Mouse (Mus musculus) forebrain, postnatal 0 days (tissue): Measurements from ENCODE around the gene Nfix. TPM values are rescaled to one million over a fixed set of nuclear protein-coding genes. Genes with fewer than 3 reads are reported as not detected.

Source experiments
- ATAC-seq: fragments of 200-750 bp; cut with Nextera tagmentation; 2 replicates; pipeline ENCODE4 v1.8.0; 2017; ENCODE audit warnings: mild to moderate bottlenecking, moderate library complexity
- DNase-seq: peaks from one replicate; pipeline ENCODE4 v3.0.0-alpha.2; 2015
- H3K27ac ChIP-seq: fragments of 300-500 bp; sonication (generic); 2 replicates; pipeline ENCODE4 v1.5.1; 2014; ENCODE audit warnings: low read depth, mild to moderate bottlenecking, antibody characterized with exemption, low read length, moderate library complexity, mixed read lengths
- H3K27me3 ChIP-seq: fragments of 300-500 bp; sonication (generic); 2 replicates; pipeline ENCODE4 v1.6.1; 2014; ENCODE audit warnings: mild to moderate bottlenecking, low read length, mixed read lengths; ENCODE audit not compliant: insufficient read depth
- H3K36me3 ChIP-seq: fragments of 300-500 bp; sonication (generic); 2 replicates; pipeline ENCODE4 v1.6.1; 2014; ENCODE audit warnings: mild to moderate bottlenecking, moderate library complexity; ENCODE audit not compliant: insufficient read depth
- H3K4me1 ChIP-seq: fragments of 300-500 bp; sonication (generic); 2 replicates; pipeline ENCODE4 v1.6.1; 2014; ENCODE audit warnings: antibody characterized with exemption; ENCODE audit not compliant: insufficient read depth
- H3K4me2 ChIP-seq: fragments of 300-500 bp; sonication (generic); 2 replicates; pipeline ENCODE4 v1.6.1; 2014; ENCODE audit warnings: low read depth, mild to moderate bottlenecking, moderate library complexity
- H3K4me3 ChIP-seq: fragments of 300-500 bp; sonication (generic); 2 replicates; pipeline ENCODE4 v1.5.1; 2014; ENCODE audit warnings: low read depth, low read length, mixed read lengths
- H3K9ac ChIP-seq: fragments of 300-500 bp; sonication (generic); 2 replicates; pipeline ENCODE4 v1.6.1; 2014; ENCODE audit warnings: mild to moderate bottlenecking
- H3K9me3 ChIP-seq: fragments of 300-500 bp; sonication (generic); 2 replicates; pipeline ENCODE4 v1.6.1; 2016; ENCODE audit warnings: low read length
- CTCF ChIP-seq: sonication (generic); IDR thresholded peaks from 2 replicates; pipeline ENCODE4 v1.5.1; 2016; ENCODE audit warnings: antibody characterized with exemption, control low read depth, low read depth
- WGBS: fragments of 180-500 bp; shearing (Covaris S2); extraction: QIAGEN DNeasy Blood & Tissue Kit; methylation state at CpG from one replicate; pipeline ENCODE4 v1.1.7; 2014; 5-methylcytosine and 5-hydroxymethylcytosine counted together
- polyA plus RNA-seq: library from polyadenylated mRNA; unstranded; fragments of >200 nt; fragmentation: Nextera tagmentation; extraction: Ambion mirVana; gene quantifications from 2 replicates; pipeline ENCODE4 v1.2.1, GENCODE M21; 2015
- total RNA-seq: library from RNA; depleted of rRNA; stranded (reverse); fragments of >200 nt; gene quantifications from 2 replicates; pipeline ENCODE4 v1.2.3, GENCODE M21; 2014; rRNA removed

Gene Nfix
- 111 and 116 TPM in 2 replicates for total RNA-seq
- polyA plus RNA-seq = 347 and 376 TPM in 2 replicates

DNA sequence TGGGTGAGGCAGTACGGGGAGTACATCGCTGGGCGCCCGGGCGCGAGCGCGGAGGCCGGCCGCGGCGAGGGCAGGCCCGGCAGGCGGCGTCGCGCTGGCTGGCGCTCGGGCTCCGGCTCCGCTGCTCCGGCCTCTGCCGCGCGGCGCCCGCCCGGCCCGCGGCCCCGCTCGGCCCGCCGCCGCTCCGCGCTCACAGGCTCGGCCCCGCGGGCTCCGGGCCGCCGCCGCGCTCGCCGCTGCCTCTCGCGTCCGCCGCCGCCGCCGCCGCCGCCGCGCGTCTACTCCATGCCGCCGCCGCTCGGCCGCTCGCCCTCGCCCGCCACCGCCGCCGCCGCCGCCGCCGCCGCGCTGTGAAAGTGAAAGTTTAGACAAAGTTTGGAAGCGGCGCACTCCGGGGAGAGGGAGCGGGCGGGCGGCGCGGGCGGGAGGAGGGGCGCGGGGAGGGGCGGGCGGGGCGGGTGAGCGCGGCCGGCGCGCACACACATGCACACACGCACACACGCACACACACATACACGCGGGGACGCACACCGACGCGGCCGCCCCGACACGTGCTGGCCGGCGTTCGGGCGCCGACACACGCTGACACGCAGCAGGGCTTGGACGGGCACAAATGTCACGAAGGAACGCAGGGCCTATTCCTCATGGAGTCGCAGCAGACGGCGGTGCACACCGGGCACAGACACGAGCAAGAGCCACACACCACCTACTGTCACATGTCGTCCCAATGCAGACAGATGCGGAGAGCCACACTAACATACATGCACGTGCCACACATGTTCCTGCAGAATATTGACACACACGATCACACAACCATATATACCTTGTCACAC is at the start of gene Nfix:
TSS of gene Nfix (minus strand) at position 346 of the 833 bp plus-strand sequence.
- peak within 1 kb of the TSS; percentile 93 for H3K27ac ChIP-seq
- no peaks in the 10 kb centered on the region for H3K9me3 ChIP-seq
- WGBS = under 1% methylated on average over 36 of the region's 125 CpGs
- H3K27me3 ChIP-seq = no peaks in the 10 kb centered on the region
- no peak for TF ChIP-seq CTCF
- peak; percentile 32 for ATAC-seq
- peak; percentile 69 for DNase-seq
- peak within 1 kb of the TSS; percentile 88 for H3K9ac ChIP-seq
- H3K4me3 ChIP-seq = peak within 1 kb of the TSS; percentile 90
- peak within 1 kb of the TSS; percentile 80 for H3K4me2 ChIP-seq
- peaks cover 24% of the 10 kb centered on the region for H3K4me1 ChIP-seq
- no peaks in the 10 kb centered on the region for H3K36me3 ChIP-seq

- Histone ChIP-seq H3K4me1 (peaks cover 11% of the 10 kb centered on the region), H3K36me3 (peaks cover 24% of the 10 kb centered on the region), H3K27ac (peak overlapping the region; percentile 79; the same call in 1 of the 2 replicates), H3K9ac (peak overlapping the region; percentile 68), H3K27me3 (no peaks in the 10 kb centered on the region), H3K4me3 (peak overlapping the region; percentile 83), H3K4me2 (peak overlapping the region; percentile 87), H3K9me3 (no peaks in the 10 kb centered on the region)
- WGBS = 45% methylated on average over 6 of the region's 6 CpGs
- DNase-seq (no peak), ATAC-seq (no peak)
- no peak for TF ChIP-seq CTCF
These were observed 47.7 kb upstream of the Nfix start for GRCm38 (mm10) chr8:84847684-84848435.

GRCm38 (mm10) chr8:84846722-84847572 is 46.8 kb upstream of the Nfix start, which contains the start of gene Calr:
Calr (minus strand) TSS chr8:84846934.
- ATAC-seq (peak; percentile 99), DNase-seq (peak; percentile 100)
- Histone ChIP-seq H3K9me3 (no peaks in the 10 kb centered on the region), H3K9ac (peak within 1 kb of the TSS; percentile 97), H3K36me3 (peaks cover 33% of the 10 kb centered on the region), H3K27me3 (no peaks in the 10 kb centered on the region), H3K4me3 (peak within 1 kb of the TSS; percentile 83), H3K4me1 (peaks cover 11% of the 10 kb centered on the region), H3K4me2 (peak within 1 kb of the TSS; percentile 90), H3K27ac (peak within 1 kb of the TSS; percentile 87)
- 1% methylated on average over 55 of the region's 55 CpGs for WGBS
- TF ChIP-seq CTCF = peak; percentile 51

DNA sequence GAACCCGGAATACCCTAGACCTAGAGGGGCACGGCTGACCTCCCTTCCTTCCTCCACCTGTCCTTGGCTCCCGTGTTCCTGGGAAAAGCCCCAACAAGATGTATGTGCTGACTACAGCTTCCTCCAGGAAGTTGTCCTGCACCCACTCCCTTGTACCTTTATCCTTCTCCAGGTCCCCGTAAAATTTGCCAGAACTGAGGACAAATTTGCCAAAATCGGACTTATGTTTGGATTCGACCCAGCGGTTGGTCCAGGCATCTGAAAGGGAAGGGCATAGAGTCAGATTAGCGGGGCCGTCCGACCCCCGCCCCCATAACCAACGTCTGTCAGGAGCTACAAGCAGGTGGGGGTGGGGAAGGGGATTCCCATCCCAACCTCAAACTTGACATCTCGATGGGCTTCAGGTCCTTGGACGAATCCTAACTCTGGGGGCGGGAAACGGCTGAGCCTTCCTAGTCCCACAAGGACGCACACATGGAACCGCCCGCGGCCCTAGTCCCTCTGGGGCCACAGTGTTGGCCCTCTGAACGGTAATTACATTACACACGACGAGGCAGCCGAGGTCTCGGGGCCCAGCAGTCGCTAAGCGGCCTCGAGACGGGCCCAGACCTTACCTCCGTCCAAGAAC is 46.1 kb upstream of the Nfix start:
- Histone ChIP-seq H3K27me3 (no peaks in the 10 kb centered on the region), H3K9ac (peak overlapping the region; percentile 97), H3K27ac (peak overlapping the region; percentile 87), H3K36me3 (peaks cover 40% of the 10 kb centered on the region), H3K4me2 (peak overlapping the region; percentile 90), H3K4me3 (peak overlapping the region; percentile 83), H3K9me3 (no peaks in the 10 kb centered on the region), H3K4me1 (peaks cover 11% of the 10 kb centered on the region)
- ATAC-seq (peak; percentile 23), DNase-seq (no peak)
- under 1% methylated on average over 30 of the region's 30 CpGs for WGBS
- TF ChIP-seq CTCF = no peak

- Histone ChIP-seq H3K9ac (peak overlapping the region; percentile 97), H3K4me2 (peak overlapping the region; percentile 90), H3K36me3 (peaks cover 42% of the 10 kb centered on the region), H3K4me1 (peaks cover 11% of the 10 kb centered on the region), H3K27me3 (no peaks in the 10 kb centered on the region), H3K4me3 (peak overlapping the region; percentile 83), H3K9me3 (no peaks in the 10 kb centered on the region), H3K27ac (peak overlapping the region; percentile 87)
- peak; percentile 59 for TF ChIP-seq CTCF
- 10% methylated on average over 12 of the region's 12 CpGs for WGBS
- DNase-seq (peak; percentile 31), ATAC-seq (no peak)
These were observed 45.4 kb upstream of the Nfix start for GRCm38 (mm10) chr8:84845355-84846093.
